Mouse (Mus musculus) bone marrow macrophage, adult 2 months (primary cell): ENCODE results near the gene Stat3. TPM values are rescaled to one million over a fixed set of nuclear protein-coding genes. Genes with fewer than 3 reads are reported as not detected.

Experiments used
- H3K27ac ChIP-seq: 2 replicates; pipeline ENCODE4 v1.5.1; 2012; ENCODE audit warnings: low read depth, low read length; ENCODE audit not compliant: insufficient read depth
- H3K4me1 ChIP-seq: 2 replicates; pipeline ENCODE4 v1.6.1; 2012; ENCODE audit warnings: low read length; ENCODE audit not compliant: control insufficient read depth, insufficient read depth
- H3K4me3 ChIP-seq: 2 replicates; pipeline ENCODE4 v1.5.1; 2012; ENCODE audit warnings: mild to moderate bottlenecking, low read length, moderate library complexity; ENCODE audit not compliant: insufficient read depth
- CTCF ChIP-seq: IDR thresholded peaks from 2 replicates; pipeline ENCODE4 v1.5.1; 2012; ENCODE audit warnings: low read depth, mild to moderate bottlenecking, low read length, moderate library complexity
- POLR2A ChIP-seq: IDR thresholded peaks from 2 replicates; pipeline ENCODE4 v1.6.1; 2012; ENCODE audit warnings: mild to moderate bottlenecking, low read depth, low read length, borderline replicate concordance
- polyA plus RNA-seq: library from polyadenylated mRNA; stranded (reverse); fragments of >200 nt; gene quantifications from 2 replicates; pipeline ENCODE4 v1.2.4, GENCODE M21; 2012; ENCODE audit not compliant: missing spikeins, insufficient read depth, insufficient read length

The Stat3 gene
- polyA plus RNA-seq, 1 experiment = 73.3 TPM

DNA sequence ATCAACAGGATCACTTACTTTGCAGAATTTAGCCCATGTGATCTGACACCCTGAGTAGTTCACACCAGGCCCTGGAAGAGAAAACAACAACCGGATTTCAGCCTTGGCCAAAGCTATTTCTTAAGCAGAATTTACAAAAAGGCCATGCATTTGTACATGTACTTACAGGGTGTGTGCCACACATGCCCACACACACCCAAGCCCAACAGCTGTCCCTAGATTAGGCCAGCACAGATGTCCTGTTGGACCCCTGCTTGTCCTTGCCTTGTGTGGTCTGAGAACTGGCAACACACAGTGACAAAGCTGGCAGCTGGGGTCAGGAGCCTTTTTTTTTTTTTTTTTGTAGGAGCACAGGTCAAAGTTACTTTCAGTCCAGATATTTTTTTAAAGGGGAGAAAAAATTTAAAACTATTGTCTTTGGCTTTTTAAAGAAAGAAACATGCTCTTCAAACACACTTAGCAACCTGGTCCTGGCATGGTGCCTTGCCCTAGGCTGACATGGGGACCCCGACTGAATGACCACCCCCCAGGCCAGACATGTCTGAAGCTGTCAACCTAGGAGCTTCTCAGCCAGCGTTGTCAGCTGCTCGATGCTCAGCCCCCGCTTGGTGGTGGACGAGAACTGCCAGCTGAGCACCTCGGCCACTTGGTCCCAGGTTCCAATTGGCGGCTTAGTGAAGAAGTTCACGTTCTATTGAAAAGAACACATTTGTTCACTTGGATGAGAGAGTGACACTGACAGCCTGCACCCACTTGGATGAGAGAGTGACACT is 45.0 kb downstream of the Stat3 start:
- H3K27ac ChIP-seq = no peak overlapping the region
- TF ChIP-seq POLR2A (no peak), CTCF (no peak)
- H3K4me1 ChIP-seq = no peaks in the 10 kb centered on the region
- H3K4me3 ChIP-seq = no peak overlapping the region

DNA sequence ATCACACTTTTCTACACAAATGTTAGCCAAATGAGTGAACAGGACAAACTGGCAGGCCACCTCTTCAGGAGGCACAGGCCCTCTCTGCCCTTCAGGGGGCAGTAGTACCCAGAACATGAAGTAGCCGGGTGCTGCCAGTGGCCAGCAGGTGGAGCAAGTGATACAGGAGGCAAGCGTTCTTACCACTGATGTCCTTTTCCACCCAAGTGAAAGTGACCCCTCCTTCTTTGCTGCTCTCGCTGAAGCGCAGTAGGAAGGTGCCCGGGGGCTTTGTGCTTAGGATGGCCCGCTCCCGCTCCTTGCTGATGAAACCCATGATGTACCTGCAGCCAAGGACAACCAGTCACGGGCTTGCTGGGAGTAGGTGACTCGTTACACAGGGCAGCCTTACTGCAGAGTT is 45.9 kb downstream of the Stat3 start:
- TF ChIP-seq POLR2A (no peak), CTCF (peak; percentile 99)
- H3K27ac ChIP-seq = no peak overlapping the region
- H3K4me3 ChIP-seq = no peak overlapping the region
- H3K4me1 ChIP-seq = no peaks in the 10 kb centered on the region

DNA sequence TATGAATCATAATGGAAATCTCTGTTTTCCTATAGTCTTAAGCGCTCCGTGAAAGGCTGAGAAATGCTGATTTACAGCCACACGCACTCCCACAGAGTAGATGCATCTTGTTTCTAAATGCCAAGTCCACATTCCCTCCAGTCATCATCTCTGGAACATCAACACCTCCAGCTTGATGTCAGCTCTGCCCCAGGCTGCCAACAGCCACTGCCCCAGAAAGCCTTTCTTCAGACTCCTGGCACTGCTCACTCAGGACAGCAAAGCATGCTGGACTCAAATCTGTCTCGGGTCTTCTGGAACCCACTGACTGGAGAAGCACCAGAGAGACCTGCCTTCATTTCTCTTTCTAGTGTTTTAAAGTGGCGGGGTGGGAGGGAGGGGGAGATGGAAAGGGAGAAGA is 46.9 kb downstream of the Stat3 start:
- no peaks in the 10 kb centered on the region for H3K4me1 ChIP-seq
- no peak overlapping the region for H3K27ac ChIP-seq
- TF ChIP-seq POLR2A = no peak
- TF ChIP-seq CTCF = no peak
- H3K4me3 ChIP-seq = no peak overlapping the region

DNA sequence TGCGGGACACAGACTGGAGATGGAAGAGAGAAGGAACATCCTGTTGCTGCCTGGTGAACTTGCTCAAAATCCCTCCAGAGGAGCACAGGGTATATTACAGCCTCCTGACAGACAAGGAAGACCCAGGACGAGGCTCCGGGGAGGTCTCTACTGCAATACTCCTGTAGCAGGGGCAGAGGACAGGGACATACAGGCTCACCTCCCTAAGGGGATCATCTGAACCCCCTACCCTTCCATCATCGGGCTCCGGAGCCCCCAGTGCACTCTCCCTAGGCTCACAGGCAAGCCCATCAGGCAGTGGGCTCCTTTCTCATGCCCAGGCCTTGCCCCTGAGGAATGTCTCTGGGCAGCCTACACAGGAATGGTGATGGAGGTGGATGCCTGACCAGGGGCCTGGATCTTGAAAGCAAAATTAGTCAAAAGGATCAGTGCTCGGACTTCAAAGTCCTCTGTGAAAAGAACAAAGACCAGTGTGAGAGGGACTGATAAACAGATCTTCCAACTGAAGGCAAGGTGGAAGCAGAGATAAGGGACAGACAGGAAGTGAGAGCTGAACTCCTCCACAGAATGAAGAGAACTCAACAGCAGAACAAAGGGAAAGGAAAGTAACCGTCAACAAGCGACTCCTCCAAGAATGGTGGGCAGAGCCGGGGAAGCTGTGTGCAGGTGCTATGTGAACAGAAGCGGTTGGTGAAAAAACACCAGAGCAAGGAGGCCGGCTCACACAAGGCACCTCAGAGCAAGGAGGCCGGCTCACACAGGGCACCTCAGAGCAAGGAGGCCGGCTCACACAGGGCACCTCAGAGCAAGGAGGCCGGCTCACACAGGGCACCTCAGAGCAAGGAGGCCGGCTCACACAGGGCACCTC is 47.9 kb downstream of the Stat3 start:
- H3K27ac ChIP-seq = no peak overlapping the region

DNA sequence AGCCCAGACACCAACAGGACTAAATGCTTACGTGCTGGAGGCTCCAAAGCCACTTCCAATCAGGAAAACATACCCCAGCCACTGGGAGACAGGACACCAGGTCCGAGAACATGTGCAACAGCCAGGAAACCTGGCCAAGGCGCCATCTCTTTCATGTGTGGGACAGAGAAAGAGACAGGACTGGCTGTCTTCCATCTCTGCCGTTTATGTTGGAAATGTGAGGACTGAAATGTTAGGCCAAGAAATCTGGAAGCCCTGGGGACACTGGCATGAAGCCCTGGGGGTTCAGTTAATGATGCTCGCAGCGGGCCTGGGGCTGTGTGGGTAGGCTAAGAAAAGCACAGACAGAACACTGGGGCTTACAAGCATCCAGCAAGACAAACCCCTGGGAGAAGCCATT is 48.9 kb downstream of the Stat3 start:
- Histone ChIP-seq H3K27ac (no peak overlapping the region), H3K4me3 (no peak overlapping the region), H3K4me1 (no peaks in the 10 kb centered on the region)
- TF ChIP-seq CTCF (no peak), POLR2A (no peak)

More for the DNA sequence above, 47.9 kb downstream of the Stat3 start:
- no peak for TF ChIP-seq POLR2A
- TF ChIP-seq CTCF = no peak
- H3K4me1 ChIP-seq = no peaks in the 10 kb centered on the region
- H3K4me3 ChIP-seq = no peak overlapping the region

DNA sequence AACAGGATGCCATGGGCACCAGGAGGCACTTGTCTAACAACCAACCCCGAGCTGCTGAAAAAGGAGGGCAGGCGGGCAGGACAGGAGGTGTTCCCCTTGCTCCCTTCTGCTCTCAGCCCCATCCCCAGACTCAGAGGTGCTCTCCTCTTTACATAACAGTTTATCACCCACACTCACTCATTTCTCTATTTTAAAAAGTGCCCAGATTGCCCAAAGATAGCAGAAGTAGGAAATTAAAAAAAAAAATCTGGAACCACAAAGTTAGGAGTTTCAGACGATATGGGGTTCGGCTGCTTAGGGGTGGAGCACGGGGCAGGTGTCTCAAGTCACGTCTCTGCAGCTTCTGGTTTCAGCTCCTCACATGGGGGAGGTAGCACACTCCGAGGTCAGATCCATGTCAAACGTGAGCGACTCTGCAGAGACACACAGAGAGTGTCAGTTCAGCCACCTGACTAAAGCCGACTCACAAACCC is 51.0 kb downstream of the Stat3 start:
- Histone ChIP-seq H3K4me3 (no peak overlapping the region), H3K27ac (no peak overlapping the region), H3K4me1 (no peaks in the 10 kb centered on the region)
- TF ChIP-seq CTCF (no peak), POLR2A (no peak)

DNA sequence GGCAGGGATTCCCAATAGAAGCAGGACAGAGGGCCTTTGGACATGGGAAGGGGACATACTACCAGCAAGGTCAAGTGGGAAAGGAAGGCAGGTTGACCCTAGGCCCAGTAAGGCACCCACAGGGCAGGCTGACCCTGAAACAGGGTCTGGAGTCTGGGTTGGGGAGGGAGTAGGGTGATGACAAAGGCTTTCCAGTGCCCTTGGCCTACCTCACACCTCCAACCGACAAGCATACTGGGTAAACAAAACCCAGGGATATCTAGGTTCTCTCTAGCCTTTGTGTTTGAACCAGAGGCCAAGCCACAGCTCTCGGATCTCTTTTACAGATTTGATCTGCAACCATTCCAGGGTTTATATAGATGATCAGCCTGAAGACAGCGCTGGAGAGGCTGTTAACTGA is 51.6 kb downstream of the Stat3 start:
- no peak overlapping the region for H3K27ac ChIP-seq
- TF ChIP-seq POLR2A (no peak), CTCF (no peak)
- H3K4me3 ChIP-seq = no peak overlapping the region
- H3K4me1 ChIP-seq = no peaks in the 10 kb centered on the region

DNA sequence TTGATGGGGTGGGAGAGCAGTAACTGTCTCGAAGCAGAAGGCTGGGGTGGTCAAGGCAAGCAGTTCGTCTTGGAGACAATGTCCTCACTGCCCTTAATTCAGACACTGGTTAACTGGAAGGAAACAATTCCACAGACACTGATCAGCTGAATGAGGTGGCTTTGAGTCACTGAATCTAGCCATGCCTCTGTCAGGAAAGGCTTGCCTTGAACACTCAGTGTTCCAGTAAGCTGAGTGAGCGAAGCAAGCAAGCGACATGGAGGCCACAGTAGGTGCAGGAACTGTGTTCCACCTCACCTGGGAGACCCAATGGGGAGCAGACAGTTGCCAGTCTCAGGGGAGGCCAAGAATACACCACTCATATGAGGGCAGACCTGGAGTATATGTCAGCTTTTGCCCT is 52.1 kb downstream of the Stat3 start:
- H3K4me3 ChIP-seq = no peak overlapping the region
- no peak overlapping the region for H3K27ac ChIP-seq
- no peaks in the 10 kb centered on the region for H3K4me1 ChIP-seq
- no peak for TF ChIP-seq CTCF

DNA sequence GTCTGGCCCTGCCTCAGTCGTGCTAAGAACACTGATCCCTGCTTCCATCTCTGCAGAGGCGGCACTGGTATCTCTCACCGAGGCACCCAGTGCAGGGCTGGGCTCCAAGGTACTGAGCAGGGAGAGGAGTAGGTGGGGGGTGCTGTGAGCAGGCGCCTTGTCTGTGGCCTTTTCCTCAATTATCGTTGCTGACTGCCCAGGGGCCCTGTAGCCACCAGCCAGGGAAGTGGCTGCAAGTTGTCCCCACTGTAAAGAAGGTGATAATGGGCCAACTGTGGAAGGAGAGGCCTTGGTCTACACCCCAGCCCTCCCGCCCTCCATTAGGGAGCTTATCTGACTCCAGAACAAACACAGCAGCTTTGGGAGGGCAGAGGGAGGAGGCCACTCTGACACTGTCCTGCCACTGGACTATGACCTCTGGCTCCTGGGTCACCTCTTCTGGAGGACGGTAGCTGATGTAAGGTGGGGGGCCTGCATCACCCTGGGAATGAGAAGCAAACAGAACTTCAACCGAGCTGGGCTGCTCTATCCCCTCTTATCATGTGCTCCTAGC is 53.1 kb downstream of the Stat3 start:
- H3K4me3 ChIP-seq = no peak overlapping the region
- TF ChIP-seq POLR2A = no peak
- no peak for TF ChIP-seq CTCF
- no peaks in the 10 kb centered on the region for H3K4me1 ChIP-seq
- H3K27ac ChIP-seq = no peak overlapping the region

DNA sequence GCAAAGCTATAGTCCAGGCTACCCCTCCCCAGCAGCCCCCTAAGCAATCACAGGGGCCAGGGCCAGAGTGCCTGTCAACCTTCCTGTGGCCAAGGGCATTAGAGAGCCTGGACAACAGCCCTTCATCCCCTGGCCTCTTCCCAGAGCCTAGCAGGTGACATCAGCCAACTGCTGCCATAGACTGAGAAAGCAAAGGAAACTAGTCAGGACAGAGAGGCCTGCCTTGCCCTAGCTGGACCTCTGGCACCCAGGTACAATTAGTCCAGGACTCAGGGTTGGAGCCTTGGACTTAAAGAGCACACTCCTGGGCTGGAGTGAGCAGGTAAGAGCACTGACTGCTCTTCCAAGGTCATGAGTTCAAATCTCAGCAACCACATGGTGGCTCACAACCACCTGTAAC is 53.9 kb downstream of the Stat3 start:
- Histone ChIP-seq H3K4me3 (no peak overlapping the region), H3K27ac (no peak overlapping the region)
- TF ChIP-seq POLR2A = no peak
- no peak for TF ChIP-seq CTCF

More for the DNA sequence above, 53.9 kb downstream of the Stat3 start:
- H3K4me1 ChIP-seq = no peaks in the 10 kb centered on the region
